Mouse (Mus musculus): Measurements from ENCODE around the gene Sestd1.

Gene Sestd1

DNA sequence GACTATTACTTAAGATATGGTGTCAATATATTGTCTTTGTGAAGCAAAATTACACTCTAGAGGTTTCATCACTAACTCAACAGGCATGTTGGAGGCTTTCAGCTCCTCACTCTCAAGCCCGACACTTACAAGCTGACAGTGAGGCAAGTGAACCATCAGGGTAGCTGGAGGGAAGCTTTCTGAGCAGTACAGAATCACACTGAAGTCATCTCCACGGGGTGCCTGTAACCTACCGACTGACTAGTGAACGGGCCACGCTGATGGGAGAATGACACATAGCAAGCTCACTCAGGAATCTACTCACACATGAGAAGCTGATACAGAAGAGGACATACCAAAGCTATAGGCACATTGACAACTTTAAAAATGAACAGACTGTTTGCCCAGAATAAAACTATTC is 67.5 kb downstream of the Sestd1 start:
- DNase-seq (ENCODE audit: low spot score): no peak

GRCm38 (mm10) chr2:77206951-77207350 is 73.4 kb downstream of the Sestd1 start:
- no peak for DNase-seq (ENCODE audit: low spot score)

DNA sequence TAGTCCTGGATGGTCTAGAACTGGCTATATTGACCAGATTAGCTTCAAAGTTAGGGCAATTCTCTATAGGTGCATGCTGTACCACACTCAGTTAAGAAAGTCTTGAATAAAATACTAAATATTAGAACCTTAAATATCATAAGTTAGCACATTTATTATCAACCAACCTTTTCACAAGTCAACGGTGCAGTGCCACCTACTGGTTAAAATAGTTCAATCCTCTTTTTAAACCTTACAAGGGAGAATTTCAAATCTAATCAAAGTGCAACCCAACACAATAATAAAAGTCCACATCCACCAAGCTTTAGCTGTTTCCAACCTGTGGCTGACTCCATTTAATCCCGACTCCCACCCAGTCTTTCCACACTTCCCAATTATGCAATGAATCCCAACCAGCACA is 76.5 kb downstream of the Sestd1 start:
- no peak for DNase-seq (ENCODE audit: low spot score)

GRCm38 (mm10) chr2:77201900-77202299 is 78.5 kb downstream of the Sestd1 start:
- DNase-seq (ENCODE audit: low spot score): no peak

DNA sequence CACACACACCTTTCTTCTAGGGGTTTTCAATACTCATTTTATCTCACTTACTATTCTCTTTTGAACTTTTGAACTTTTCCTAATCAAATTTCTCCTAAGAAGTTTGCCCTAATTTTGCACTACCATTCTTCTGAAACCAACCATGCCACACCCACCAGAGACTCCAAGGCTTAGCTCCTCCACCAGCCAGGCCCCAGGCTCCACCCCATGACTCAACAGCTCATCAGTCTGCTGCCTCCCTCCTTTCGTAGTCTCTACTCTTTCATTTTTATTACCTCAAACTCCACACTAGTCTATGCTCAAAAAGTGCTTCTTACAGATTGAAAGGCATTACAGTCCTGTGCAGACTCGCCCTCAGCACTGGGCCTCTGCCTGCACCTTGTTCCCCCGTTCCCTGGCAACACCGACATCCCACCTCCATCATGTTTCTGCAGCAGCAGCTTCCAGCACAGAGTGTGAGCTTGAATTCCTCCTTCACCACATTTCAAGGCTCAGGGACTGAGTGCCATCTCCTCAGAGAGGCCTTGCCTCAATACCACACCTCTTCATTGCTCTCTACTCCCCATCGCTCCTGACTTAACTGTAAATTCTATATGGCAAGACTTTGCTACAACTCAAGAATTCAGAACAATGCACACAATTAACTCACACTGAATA is 79.3 kb downstream of the Sestd1 start:
- no peak for DNase-seq (ENCODE audit: low spot score)

DNA sequence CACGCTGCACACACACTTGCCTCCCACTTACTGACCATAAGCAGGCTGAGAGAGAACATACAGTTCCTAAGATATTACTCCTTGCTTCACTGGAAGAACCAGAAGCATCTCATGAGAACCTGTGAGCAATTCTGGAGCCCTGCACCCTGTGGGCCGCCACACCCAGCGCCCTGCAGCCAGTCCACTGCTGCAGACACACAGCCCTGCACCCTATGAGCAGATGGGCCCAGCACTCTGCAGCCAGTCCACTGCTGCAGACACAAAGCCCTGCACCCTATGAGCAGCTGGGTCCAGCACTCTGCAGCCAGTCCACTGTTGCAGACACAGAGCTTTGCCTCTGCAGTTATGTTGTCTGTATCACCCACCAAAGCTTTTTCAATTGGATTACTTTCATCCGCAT is 80.0 kb downstream of the Sestd1 start:
- DNase-seq (ENCODE audit: low spot score): no peak

GRCm38 (mm10) chr2:77198246-77198645 is 82.1 kb downstream of the Sestd1 start:
- DNase-seq (ENCODE audit: low spot score): no peak

- no peak for DNase-seq (ENCODE audit: low spot score)
Measured at GRCm38 (mm10) chr2:77196819-77197218, 83.6 kb downstream of the Sestd1 start.

DNA sequence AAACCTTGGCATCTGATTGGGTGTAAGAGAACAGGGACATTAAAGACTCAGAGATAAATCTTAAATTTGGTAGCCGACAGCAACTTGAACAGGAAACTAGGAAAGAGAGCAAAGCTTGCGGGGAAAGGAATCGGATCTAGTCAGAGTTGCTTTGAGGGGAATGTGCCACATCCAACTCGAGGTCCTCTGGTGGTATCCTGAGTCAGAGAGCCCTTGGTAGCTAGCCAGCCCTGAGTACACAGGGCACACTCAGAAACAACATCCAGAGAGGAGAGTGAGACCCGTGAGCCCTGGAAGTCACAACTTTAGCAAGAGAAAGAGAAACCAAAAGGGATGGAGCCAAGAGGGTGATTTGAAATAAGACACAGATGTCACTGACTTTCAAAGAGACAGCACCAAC is 85.3 kb downstream of the Sestd1 start:
- DNase-seq (ENCODE audit: low spot score): no peak

DNA sequence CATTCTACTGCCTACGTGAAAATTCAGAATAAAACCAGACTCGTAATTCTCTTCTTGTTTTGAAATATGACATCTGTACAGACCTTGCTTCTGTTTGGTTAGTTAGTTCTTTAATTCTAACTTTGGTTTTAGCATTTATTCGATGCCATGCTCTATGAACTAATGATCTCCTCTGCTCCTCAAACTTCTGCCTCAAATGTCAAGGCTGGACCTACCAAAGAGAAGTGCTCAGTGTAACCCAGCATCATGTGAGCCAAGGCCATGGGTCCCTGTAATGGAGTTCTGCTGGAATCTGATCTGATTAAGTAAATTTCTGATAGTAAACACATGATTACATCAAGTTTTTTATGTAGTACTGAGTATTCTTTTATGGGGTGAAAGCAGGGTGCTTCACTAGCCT is 88.6 kb downstream of the Sestd1 start:
- DNase-seq (ENCODE audit: low spot score): no peak

DNA sequence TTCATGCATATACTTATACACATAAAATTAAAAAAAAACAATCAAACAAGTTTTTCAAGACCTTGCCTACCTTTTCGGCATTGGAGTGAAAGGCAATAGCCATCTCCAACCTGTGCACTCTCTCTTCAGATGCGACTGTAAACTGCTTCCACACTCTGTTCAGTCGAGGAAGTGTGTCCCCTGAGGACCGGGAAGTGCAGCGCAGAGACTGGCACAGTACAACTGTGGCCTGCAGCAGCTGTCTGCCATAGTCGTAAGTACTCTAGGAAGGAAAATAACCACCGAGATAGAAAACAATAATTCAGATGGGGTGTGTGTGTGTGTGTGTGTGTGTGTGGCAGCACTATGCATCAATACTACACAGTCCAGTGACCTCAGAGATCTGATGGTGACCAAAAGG is 89.5 kb downstream of the Sestd1 start:
- DNase-seq (ENCODE audit: low spot score): no peak

- DNase-seq (ENCODE audit: low spot score): no peak
Measured at GRCm38 (mm10) chr2:77190301-77190700, 90.1 kb downstream of the Sestd1 start.

- no peak for DNase-seq (ENCODE audit: low spot score)
Measured at GRCm38 (mm10) chr2:77189671-77190070, 90.7 kb downstream of the Sestd1 start.

- DNase-seq (ENCODE audit: low spot score): no peak
Measured at GRCm38 (mm10) chr2:77187501-77187900, 92.9 kb downstream of the Sestd1 start.

- no peak for DNase-seq (ENCODE audit: low spot score)
Measured at GRCm38 (mm10) chr2:77186912-77187311, 93.5 kb downstream of the Sestd1 start.

- DNase-seq (ENCODE audit: low spot score): no peak
Measured at GRCm38 (mm10) chr2:77184049-77184571, 96.3 kb downstream of the Sestd1 start.

DNA sequence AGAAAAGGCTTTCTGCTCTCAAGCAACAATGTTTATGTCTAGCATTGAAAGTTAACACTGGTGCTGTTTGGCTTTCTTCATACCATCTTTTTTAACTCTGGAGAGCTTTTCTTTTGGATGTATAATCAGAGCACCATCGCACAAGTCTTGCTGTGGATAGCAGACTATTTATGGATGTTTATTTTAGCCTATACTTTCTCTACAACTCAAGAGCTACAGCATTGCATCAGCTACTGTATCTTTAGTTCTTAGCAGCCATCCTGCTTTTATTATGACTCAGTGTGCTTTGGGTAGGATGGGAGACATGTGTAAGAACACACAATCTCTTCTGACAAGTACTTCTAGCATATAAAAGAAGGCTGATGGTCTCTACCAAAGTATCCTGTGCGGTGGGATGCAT is 96.7 kb downstream of the Sestd1 start:
- no peak for DNase-seq (ENCODE audit: low spot score)

DNA sequence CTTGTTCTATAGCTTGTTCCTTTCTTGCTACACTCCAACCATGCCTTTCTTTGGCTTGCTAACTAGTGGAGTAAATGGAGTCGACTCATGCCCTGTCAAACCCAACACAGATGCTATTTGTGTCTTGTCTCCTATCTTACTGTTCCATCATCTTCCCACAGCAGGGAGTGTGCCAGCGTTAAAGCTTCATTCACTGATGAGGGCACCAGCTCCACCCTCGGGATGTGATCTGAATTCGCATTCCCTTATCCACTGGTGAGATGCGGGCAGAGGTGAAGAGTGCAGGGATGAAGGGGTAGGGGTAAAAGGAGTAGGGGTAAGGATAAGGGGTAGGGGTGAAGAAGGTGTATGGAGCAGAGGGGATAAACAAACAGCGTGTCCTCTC is 97.4 kb downstream of the Sestd1 start:
- no peak for DNase-seq (ENCODE audit: low spot score)

GRCm38 (mm10) chr2:77182271-77182995 is 98.0 kb downstream of the Sestd1 start:
- no peak for DNase-seq (ENCODE audit: low spot score)

DNA sequence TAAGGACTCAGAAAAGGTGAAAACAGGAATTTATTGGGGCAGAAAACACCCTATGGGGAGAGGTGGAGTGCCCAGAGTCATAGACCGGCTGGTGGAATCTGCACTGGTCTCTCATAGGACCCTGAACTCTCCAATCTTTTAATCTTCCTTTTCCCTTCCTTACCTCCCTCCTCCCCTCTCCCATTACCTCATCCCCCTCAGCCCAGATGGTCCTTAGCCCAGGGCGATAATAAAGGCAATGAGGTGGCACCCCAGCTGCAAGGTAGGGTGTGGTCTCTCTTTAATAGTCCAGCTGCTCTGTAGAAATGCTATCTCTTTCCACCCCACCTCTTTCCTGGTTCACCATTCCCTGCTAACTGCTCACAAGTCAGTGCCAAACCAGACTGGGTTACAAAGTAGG is 102.9 kb downstream of the Sestd1 start:
- peak; percentile 26 for DNase-seq (ENCODE audit: low spot score)

DNA sequence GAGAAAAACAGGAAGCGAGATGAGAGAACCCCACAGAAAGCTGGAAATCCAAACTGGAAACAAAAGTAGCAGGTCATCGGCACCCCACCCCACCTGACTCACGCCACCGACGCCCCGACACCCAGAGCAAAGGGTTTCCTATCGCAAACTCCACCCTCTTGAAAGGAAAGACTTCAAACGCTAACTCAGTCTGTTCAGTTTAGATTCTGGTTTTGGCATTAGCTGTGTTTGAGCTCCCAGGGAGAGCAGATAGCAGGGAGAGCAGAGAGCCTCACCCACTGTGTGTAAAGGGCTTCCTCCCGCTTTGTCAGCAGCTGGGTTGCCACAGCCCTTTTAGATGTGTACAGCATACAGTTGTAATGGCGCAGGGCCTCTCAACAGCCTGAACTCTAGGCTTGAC is 104.0 kb downstream of the Sestd1 start:
- peak; percentile 37 for DNase-seq (ENCODE audit: low spot score)

GRCm38 (mm10) chr2:77175411-77175810 is 105.0 kb downstream of the Sestd1 start:
- DNase-seq (ENCODE audit: low spot score): no peak

DNA sequence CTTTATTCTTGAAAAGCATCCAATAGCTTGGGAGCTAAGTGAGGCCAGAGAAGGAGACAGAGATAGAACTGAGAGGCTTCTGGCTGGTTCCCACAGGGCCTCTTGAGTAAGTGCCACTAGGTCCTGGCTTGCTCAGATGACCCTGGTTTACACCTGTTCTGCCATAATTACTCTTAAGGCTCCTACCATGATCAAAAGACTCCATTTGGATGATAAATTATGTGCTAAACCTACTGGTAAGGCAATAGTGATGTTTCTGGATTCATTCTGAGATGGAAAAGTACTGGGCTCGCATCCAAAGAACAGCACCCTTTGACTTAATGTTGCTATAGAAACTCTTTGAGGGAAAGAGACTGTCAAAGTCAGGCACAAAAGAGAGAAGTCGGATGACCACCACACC is 106.1 kb downstream of the Sestd1 start:
- DNase-seq (ENCODE audit: low spot score): no peak

DNA sequence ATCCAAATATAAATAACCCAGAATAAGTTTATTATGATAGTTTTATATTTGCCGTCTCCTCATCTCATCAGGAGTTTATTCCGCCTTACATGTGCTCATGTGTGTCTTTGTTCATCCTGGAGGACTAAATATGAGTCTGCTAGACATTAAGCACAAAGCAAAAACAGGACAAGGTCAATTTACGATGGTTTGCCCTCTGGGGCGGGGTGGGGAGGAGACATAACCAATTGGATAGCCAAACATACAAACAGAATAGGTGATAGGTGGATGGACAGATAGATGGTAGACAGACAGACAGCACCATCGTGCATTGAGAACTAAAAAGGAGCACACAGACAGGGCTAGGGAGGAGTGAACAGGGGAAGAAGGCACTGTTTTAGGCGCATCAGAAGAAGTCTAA is 106.6 kb downstream of the Sestd1 start:
- no peak for DNase-seq (ENCODE audit: low spot score)
